Mouse (Mus musculus): ENCODE measurements around the gene Tmtc4. TPM values are rescaled to one million over a fixed set of nuclear protein-coding genes. Genes with fewer than 3 reads are reported as not detected.

Gene Tmtc4
- polyA plus RNA-seq, 1 experiment: 13.2 TPM

DNA sequence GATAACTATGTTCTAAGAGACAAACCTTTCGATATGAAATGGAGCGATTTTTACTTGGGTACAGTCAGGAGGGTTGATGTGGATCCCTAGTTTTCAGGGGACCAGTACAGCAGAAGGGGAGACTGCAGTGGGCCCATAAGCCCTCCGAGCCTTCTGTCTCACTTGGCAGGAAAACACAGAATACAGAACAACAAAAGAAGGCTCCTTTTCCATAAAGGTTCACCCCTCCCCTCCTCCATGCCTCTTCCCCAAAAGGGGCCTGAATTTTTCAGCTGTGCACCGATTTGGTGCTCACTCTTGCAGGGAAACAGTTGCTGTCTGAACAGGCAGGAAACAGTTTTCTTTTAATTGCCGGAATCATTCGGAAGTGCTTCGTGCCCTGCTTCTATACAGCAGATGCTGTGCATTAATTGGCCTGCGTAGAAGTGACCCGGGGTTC, 101.6 kb downstream of the Tmtc4 start:
- no peak for TF ChIP-seq CTCF (IDR thresholded peaks at IDR 0.05; ENCODE audit: extremely low read depth, insufficient read depth, low read length)
- Histone ChIP-seq H3K4me1 (ENCODE audit: control insufficient read depth, insufficient read depth, low read length) (peaks cover 5% of the 10 kb centered on the region; the same call in 1 of the 2 replicates), H3K4me3 (ENCODE audit: insufficient read depth, low read length) (no peak overlapping the region), H3K27ac (ENCODE audit: insufficient read depth, low read length) (peak overlapping the region; percentile 75)

DNA sequence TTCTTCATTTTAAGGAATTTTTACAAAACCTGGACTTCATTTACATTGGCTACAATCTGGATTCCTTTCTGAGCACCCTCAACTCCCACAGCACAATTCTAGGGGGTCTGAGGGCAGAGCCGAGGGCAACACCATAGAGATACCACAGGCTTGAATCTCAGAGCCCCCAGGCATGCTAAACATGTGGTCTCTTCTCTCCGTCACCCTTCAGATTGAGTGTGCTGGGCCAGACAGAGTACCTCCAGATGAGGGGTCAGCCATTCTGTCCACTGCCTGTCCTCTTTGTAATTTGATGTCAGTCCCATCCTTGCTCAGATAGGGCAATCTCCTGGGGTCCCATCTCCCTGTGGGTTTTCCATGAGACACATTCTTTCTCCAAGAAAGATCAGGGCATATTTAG, 102.1 kb downstream of the Tmtc4 start:
- peak overlapping the region; percentile 75 for H3K27ac ChIP-seq (ENCODE audit: insufficient read depth, low read length)
- H3K4me1 ChIP-seq (ENCODE audit: control insufficient read depth, insufficient read depth, low read length): peaks cover 5% of the 10 kb centered on the region; the same call in 1 of the 2 replicates
- no peak for TF ChIP-seq POLR2A (IDR thresholded peaks at IDR 0.05; ENCODE audit: extremely low read depth, insufficient read depth, low read length)
- no peak overlapping the region for H3K4me3 ChIP-seq (ENCODE audit: insufficient read depth, low read length)

DNA sequence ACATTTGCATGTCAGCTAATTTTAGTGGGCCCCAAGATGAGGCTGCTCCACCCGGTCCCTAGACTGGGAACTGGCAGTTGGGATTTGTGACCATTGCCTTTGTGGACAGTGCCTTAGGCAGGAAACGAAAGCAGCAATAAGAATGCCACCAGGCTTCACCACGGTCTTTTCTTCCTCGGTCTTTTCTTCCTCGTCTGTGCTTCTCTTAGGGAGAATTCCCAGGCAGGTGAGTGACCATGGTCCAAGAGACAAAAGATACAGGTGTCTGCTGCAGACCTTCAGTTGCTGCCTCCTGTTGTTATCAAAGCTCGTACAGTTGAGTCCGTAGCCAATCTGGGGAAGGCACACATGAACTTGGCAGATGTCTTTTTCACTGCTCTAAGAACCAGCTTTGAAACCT, 103.5 kb downstream of the Tmtc4 start:
- Histone ChIP-seq H3K4me3 (ENCODE audit: insufficient read depth, low read length) (no peak overlapping the region), H3K27ac (ENCODE audit: insufficient read depth, low read length) (no peak overlapping the region), H3K4me1 (ENCODE audit: control insufficient read depth, insufficient read depth, low read length) (peaks cover 4% of the 10 kb centered on the region; the same call in 1 of the 2 replicates)
- TF ChIP-seq CTCF (IDR thresholded peaks at IDR 0.05; ENCODE audit: extremely low read depth, insufficient read depth, low read length) (no peak), POLR2A (IDR thresholded peaks at IDR 0.05; ENCODE audit: extremely low read depth, insufficient read depth, low read length) (no peak)

DNA sequence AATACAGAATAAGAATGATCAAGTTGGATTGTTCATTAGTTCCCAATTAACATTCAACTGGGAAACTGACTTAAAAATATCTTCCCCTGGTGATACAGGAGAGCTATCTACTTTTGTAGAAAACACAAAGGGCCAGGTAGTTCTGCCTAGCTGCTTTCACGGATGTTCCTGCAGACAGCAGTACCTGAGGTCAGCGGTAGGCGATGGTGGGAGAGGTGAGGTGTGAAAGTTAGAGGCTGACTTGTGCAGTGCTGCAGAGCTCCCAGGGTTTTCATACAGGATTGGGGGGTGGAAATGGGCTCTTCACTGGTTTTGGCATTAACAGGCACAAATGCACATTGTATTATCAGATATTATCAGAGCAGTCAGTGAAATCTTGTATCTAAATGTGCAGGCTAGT, 106.0 kb downstream of the Tmtc4 start:
- no peak overlapping the region for H3K27ac ChIP-seq (ENCODE audit: insufficient read depth, low read length)
- 0 out of 2 replicates have a peak, but pooled peaks cover 2% of the 10 kb centered on the region for H3K4me1 ChIP-seq (ENCODE audit: control insufficient read depth, insufficient read depth, low read length)
- H3K4me3 ChIP-seq (ENCODE audit: insufficient read depth, low read length): no peak overlapping the region
- TF ChIP-seq CTCF (IDR thresholded peaks at IDR 0.05; ENCODE audit: extremely low read depth, insufficient read depth, low read length) (no peak), POLR2A (IDR thresholded peaks at IDR 0.05; ENCODE audit: extremely low read depth, insufficient read depth, low read length) (no peak)

DNA sequence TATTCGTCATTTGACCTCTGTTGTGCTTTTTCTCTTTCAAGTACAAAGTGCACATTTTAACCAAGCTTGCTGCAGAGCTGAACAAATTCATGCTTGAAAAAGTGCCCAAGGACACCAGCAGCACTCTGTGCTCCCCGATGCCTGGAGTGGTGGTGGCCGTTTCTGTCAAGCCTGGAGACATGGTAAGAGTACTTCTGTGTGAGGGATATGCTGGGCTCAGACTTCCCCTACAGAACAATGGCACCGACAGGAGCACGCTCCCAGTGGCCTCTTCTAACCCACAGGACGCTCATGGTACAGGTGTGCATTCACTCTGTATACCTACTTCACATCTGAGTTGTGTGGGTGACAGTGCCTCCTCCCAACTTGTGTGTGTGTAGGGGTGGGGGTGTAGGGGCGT, 107.1 kb downstream of the Tmtc4 start:
- Histone ChIP-seq H3K27ac (ENCODE audit: insufficient read depth, low read length) (no peak overlapping the region), H3K4me1 (ENCODE audit: control insufficient read depth, insufficient read depth, low read length) (0 out of 2 replicates have a peak, but pooled peaks cover under 1% of the 10 kb centered on the region), H3K4me3 (ENCODE audit: insufficient read depth, low read length) (no peak overlapping the region)
- TF ChIP-seq CTCF (IDR thresholded peaks at IDR 0.05; ENCODE audit: extremely low read depth, insufficient read depth, low read length) (no peak), POLR2A (IDR thresholded peaks at IDR 0.05; ENCODE audit: extremely low read depth, insufficient read depth, low read length) (no peak)

DNA sequence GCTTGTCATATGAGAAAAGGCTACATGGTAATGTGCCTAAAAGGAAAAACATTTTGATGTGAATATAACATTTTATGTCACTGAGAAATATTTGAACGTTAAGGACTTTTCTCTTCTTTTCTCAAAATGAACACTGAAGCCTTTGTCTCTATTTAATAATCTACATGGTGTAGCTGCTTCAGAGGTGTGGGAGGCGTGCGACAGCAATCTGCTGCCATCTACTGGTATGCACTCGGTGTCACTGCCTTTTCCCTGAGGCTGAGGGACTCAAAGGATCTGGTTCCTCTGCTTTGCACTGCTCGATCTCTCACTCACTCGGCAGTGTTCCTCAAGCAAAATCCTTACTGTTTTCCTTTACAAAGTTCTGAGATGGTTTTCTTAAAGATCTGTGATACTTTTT, 107.7 kb downstream of the Tmtc4 start:
- no peak for TF ChIP-seq POLR2A (IDR thresholded peaks at IDR 0.05; ENCODE audit: extremely low read depth, insufficient read depth, low read length)
- TF ChIP-seq CTCF (IDR thresholded peaks at IDR 0.05; ENCODE audit: extremely low read depth, insufficient read depth, low read length): peak; percentile 100
- Histone ChIP-seq H3K4me1 (ENCODE audit: control insufficient read depth, insufficient read depth, low read length) (no peaks in the 10 kb centered on the region), H3K4me3 (ENCODE audit: insufficient read depth, low read length) (no peak overlapping the region), H3K27ac (ENCODE audit: insufficient read depth, low read length) (no peak overlapping the region)

DNA sequence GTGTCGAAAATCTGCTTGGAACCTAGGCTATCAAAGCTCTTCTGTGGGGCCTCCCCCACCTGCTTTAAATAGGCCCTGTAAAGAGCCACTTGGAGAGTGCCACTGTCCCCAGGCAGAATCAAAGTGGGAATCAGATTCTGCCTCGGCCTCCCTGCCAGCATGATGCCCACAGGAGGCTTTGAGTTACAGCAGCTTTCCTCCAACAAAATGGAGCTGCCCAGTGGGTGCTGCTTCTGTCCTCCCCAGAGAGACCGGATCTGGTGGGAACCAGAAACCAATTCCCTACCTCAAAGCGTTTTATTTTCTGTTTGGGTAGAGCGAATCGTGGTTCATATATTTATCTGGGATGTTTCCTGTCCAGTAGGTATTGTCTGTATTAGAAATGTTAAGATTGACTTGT, 108.2 kb downstream of the Tmtc4 start:
- Histone ChIP-seq H3K4me3 (ENCODE audit: insufficient read depth, low read length) (no peak overlapping the region), H3K4me1 (ENCODE audit: control insufficient read depth, insufficient read depth, low read length) (no peaks in the 10 kb centered on the region), H3K27ac (ENCODE audit: insufficient read depth, low read length) (0 out of 2 replicates have a peak overlapping the region, but pooled peaks have one; percentile 54)
- TF ChIP-seq CTCF (IDR thresholded peaks at IDR 0.05; ENCODE audit: extremely low read depth, insufficient read depth, low read length) (no peak), POLR2A (IDR thresholded peaks at IDR 0.05; ENCODE audit: extremely low read depth, insufficient read depth, low read length) (no peak)

DNA sequence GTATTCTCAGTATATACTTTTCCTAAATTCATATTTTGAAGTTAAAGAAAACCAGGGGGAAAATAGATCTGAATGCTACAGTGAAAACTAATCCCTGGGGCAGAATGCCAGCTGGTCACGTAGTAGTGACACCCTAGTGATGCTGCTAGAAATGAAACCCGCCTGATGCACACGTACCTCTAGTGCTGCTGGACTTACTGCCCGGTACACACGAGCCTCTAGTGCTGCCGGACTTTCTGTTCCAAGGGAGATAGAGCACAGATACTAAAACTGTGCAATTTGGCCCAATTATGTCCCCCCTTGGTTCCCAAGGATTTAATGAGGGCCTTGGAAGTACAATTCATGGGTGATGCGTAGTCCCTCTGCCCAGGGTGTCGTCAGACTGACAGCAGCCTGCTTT, 108.8 kb downstream of the Tmtc4 start:
- Histone ChIP-seq H3K4me3 (ENCODE audit: insufficient read depth, low read length) (no peak overlapping the region), H3K4me1 (ENCODE audit: control insufficient read depth, insufficient read depth, low read length) (no peaks in the 10 kb centered on the region), H3K27ac (ENCODE audit: insufficient read depth, low read length) (peak overlapping the region; percentile 78; the same call in 1 of the 2 replicates)
- no peak for TF ChIP-seq CTCF (IDR thresholded peaks at IDR 0.05; ENCODE audit: extremely low read depth, insufficient read depth, low read length)
- no peak for TF ChIP-seq POLR2A (IDR thresholded peaks at IDR 0.05; ENCODE audit: extremely low read depth, insufficient read depth, low read length)

DNA sequence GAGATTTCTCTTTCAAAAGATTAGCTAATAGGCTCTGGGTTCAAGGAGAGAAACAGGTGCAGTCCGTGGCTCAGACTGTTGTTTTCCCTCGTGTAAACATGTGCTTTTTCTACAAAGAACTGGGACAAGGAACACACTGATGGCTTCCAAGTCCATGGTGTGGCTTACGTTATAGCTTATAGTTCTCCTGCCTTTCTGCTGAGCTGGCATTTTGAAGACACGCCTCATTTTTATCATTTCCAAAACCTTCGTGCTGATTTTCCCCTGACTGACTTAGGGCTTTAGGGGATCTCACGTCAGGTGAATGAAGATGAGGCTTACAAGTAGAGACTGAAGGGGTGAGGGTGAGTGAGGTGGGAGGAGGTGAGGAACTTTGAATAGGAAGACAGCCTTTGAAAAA, 111.2 kb downstream of the Tmtc4 start:
- H3K27ac ChIP-seq (ENCODE audit: insufficient read depth, low read length): no peak overlapping the region
- H3K4me3 ChIP-seq (ENCODE audit: insufficient read depth, low read length): no peak overlapping the region
- peaks cover 2% of the 10 kb centered on the region; the same call in 1 of the 2 replicates for H3K4me1 ChIP-seq (ENCODE audit: control insufficient read depth, insufficient read depth, low read length)
- no peak for TF ChIP-seq POLR2A (IDR thresholded peaks at IDR 0.05; ENCODE audit: extremely low read depth, insufficient read depth, low read length)
- no peak for TF ChIP-seq CTCF (IDR thresholded peaks at IDR 0.05; ENCODE audit: extremely low read depth, insufficient read depth, low read length)

DNA sequence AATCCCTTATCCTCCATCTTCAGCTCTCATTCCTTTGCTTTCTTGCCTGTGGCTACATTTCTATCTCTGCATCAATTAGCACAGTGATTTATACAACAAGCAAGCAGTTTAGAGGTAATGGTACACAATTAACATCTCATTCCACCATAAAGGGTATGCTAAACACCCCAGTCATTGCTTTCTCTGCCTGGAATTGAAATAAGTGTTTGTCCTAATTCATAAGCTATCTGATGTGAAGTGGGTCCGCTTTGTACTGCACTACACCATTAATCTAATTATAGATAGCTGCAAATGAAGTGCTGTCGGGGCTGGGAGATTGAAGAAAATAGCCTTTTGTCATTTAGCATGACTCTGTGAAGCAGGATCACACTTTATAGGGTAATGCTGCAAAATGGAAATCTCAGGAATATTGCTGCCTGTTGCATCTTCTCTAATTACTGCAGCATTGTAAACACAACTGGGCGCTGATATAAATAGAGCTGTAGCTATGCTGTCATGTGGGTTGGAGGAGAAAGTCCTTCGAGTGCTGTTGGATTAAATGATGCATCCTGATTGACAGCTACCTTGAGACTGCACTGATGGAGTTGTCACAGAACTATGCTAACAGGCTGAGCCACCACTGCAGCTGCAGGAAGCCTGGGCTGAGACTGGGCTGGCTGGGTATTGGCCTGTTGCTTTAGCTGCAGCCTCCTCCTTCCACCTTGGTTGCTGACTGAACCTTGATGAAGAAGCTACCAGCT, 111.8 kb downstream of the Tmtc4 start:
- Histone ChIP-seq H3K4me1 (ENCODE audit: control insufficient read depth, insufficient read depth, low read length) (peaks cover 2% of the 10 kb centered on the region; the same call in 1 of the 2 replicates), H3K4me3 (ENCODE audit: insufficient read depth, low read length) (no peak overlapping the region), H3K27ac (ENCODE audit: insufficient read depth, low read length) (no peak overlapping the region)

More for the DNA sequence above, 111.8 kb downstream of the Tmtc4 start:
- TF ChIP-seq CTCF (IDR thresholded peaks at IDR 0.05; ENCODE audit: extremely low read depth, insufficient read depth, low read length): no peak
- no peak for TF ChIP-seq POLR2A (IDR thresholded peaks at IDR 0.05; ENCODE audit: extremely low read depth, insufficient read depth, low read length)

Measured in cortical plate, adult 2 months (tissue).